Mouse (Mus musculus): ENCODE measurements at regions not wholly inside any gene's neighbourhood (a gene's known extent, or its start where the extent isn't known, plus 50 kb on each side); places are given as distances from the start of the nearest gene placed in this dataset.

- no peak for ATAC-seq (replicated peaks; ENCODE audit: extremely low read depth, insufficient read depth, low FRiP score)
- no peaks in the 10 kb centered on the region for H3K9me3 ChIP-seq (replicated peaks; ENCODE audit: control insufficient read depth, low read length)
- H3K4me1 ChIP-seq (ENCODE audit: control insufficient read depth, insufficient read depth, low read length) = no peaks in the 10 kb centered on the region
- no peak overlapping the region for H3K4me2 ChIP-seq (ENCODE audit: low read depth, low read length)
- no peak overlapping the region for H3K9ac ChIP-seq (ENCODE audit: low read length)
- no peaks in the 10 kb centered on the region for H3K36me3 ChIP-seq (ENCODE audit: control insufficient read depth, insufficient read depth)
- no peak overlapping the region for H3K27ac ChIP-seq (ENCODE audit: low read length)
- H3K4me3 ChIP-seq (ENCODE audit: low read length) = no peak overlapping the region
- WGBS = 74% methylated on average over 2 of the region's 2 CpGs
- H3K27me3 ChIP-seq (ENCODE audit: control insufficient read depth, insufficient read depth, low read length) = no peaks in the 10 kb centered on the region
Measured at GRCm38 (mm10) chr8:87417466-87417865, 54.9 kb downstream of the Cbln1 start.

DNA sequence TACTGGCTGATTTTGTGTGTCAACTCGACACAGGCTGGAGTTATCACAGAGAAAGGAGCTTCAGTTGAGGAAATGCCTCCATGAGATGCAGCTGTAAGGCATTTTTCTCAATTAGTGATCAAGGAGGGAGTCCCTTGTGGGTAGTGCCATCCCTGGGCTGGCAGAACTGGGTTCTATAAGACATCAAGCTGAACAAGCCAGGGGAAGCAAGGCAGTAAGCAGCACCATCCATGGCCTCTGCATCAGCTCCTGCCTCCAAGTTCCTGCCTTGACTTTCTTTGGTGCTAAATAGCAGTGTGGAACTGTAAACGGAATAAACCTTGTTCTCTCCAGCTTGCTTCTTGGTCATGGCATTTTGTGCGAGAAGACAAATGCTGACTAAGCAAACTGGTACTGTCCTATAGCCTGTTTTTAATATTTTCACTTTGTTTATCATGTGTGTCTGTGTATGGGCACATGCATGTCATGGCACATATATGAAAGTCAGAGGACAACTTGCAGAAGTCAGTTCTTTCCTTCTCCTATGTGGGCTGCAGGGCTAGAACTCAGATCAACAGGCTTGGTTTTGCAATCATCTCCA is 57.3 kb downstream of the Cbln1 start:
- H3K9me3 ChIP-seq (replicated peaks; ENCODE audit: control insufficient read depth, low read length) = no peaks in the 10 kb centered on the region
- 72% methylated on average over 3 of the region's 3 CpGs for WGBS

GRCm38 (mm10) chr8:87389016-87389415 is 83.4 kb downstream of the Cbln1 start:
- no peak for ATAC-seq (replicated peaks; ENCODE audit: extremely low read depth, insufficient read depth, low FRiP score)
- peaks cover 4% of the 10 kb centered on the region; the same call in 1 of the 2 replicates for H3K9me3 ChIP-seq (replicated peaks; ENCODE audit: control insufficient read depth, low read length)
- no peak overlapping the region for H3K9ac ChIP-seq (ENCODE audit: low read length)
- H3K4me3 ChIP-seq (ENCODE audit: low read length) = no peak overlapping the region
- no peaks in the 10 kb centered on the region for H3K36me3 ChIP-seq (ENCODE audit: control insufficient read depth, insufficient read depth)
- no peak overlapping the region for H3K27ac ChIP-seq (ENCODE audit: low read length)
- H3K4me2 ChIP-seq (ENCODE audit: low read depth, low read length) = no peak overlapping the region
- 72% methylated on average over 2 of the region's 2 CpGs for WGBS
- H3K4me1 ChIP-seq (ENCODE audit: control insufficient read depth, insufficient read depth, low read length) = no peaks in the 10 kb centered on the region
- H3K27me3 ChIP-seq (ENCODE audit: control insufficient read depth, insufficient read depth, low read length) = no peaks in the 10 kb centered on the region

More for the DNA sequence above, 57.3 kb downstream of the Cbln1 start:
- Histone ChIP-seq H3K4me1 (ENCODE audit: control insufficient read depth, insufficient read depth, low read length) (no peaks in the 10 kb centered on the region), H3K27me3 (ENCODE audit: control insufficient read depth, insufficient read depth, low read length) (no peaks in the 10 kb centered on the region), H3K9ac (ENCODE audit: low read length) (no peak overlapping the region), H3K4me2 (ENCODE audit: low read depth, low read length) (no peak overlapping the region), H3K36me3 (ENCODE audit: control insufficient read depth, insufficient read depth) (no peaks in the 10 kb centered on the region), H3K27ac (ENCODE audit: low read length) (no peak overlapping the region), H3K4me3 (ENCODE audit: low read length) (no peak overlapping the region)
- no peak for ATAC-seq (replicated peaks; ENCODE audit: extremely low read depth, insufficient read depth, low FRiP score)

GRCm38 (mm10) chr8:87383527-87384206 is 88.7 kb downstream of the Cbln1 start:
- no peaks in the 10 kb centered on the region for H3K4me1 ChIP-seq (ENCODE audit: control insufficient read depth, insufficient read depth, low read length)
- no peak overlapping the region for H3K4me2 ChIP-seq (ENCODE audit: low read depth, low read length)
- no peaks in the 10 kb centered on the region for H3K27me3 ChIP-seq (ENCODE audit: control insufficient read depth, insufficient read depth, low read length)
- no peak overlapping the region for H3K27ac ChIP-seq (ENCODE audit: low read length)
- WGBS = 65% methylated on average over 12 of the region's 12 CpGs
- ATAC-seq (replicated peaks; ENCODE audit: extremely low read depth, insufficient read depth, low FRiP score) = no peak
- H3K36me3 ChIP-seq (ENCODE audit: control insufficient read depth, insufficient read depth) = no peaks in the 10 kb centered on the region
- H3K4me3 ChIP-seq (ENCODE audit: low read length) = no peak overlapping the region
- no peak overlapping the region for H3K9ac ChIP-seq (ENCODE audit: low read length)
- no peaks in the 10 kb centered on the region for H3K9me3 ChIP-seq (replicated peaks; ENCODE audit: control insufficient read depth, low read length)

DNA sequence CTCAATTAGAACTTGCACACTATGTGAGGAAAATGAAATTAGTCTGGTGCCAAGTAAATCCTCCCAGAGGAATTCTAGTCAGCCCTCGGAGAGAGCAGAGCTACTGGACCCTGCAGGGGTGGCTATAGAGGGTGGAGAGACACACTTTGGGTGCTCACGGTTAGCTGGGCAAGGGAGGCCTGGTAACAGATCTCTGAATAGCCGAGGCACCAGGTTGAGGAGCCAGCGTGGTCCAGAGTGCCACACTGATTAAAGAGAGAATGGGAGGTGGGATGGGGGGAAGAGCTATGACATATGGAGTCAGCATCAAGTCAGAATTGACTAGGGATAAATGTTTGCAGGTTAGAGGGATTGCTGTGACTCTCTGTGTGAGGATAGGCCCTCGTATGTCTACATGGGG is 90.1 kb downstream of the Cbln1 start:
- H3K27me3 ChIP-seq (ENCODE audit: control insufficient read depth, insufficient read depth, low read length) = no peaks in the 10 kb centered on the region
- no peak for ATAC-seq (replicated peaks; ENCODE audit: extremely low read depth, insufficient read depth, low FRiP score)
- WGBS = 76% methylated on average over 5 of the region's 5 CpGs

DNA sequence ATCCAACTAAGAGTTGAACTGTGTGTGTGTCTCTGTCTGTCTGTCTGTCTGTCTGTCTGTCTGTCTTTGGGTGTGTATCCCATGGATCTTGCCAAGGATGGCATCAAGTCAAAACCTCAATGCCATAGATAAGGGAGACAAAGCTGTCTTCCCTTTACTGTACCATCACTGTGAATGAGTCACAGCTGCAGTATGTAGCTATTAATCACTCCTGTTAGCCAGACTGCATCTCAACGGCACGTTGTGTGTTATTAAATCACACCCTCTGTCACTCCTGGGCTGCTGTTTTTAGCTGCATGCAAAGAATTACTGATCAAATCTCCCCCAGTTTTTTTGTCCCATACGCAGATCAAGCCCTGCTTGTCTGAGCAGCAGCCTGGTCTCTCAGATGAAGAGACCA is 91.6 kb downstream of the Cbln1 start:
- no peaks in the 10 kb centered on the region for H3K36me3 ChIP-seq (ENCODE audit: control insufficient read depth, insufficient read depth)
- H3K27me3 ChIP-seq (ENCODE audit: control insufficient read depth, insufficient read depth, low read length) = no peaks in the 10 kb centered on the region
- no peak overlapping the region for H3K27ac ChIP-seq (ENCODE audit: low read length)
- ATAC-seq (replicated peaks; ENCODE audit: extremely low read depth, insufficient read depth, low FRiP score) = no peak
- no peaks in the 10 kb centered on the region for H3K4me1 ChIP-seq (ENCODE audit: control insufficient read depth, insufficient read depth, low read length)
- 58% methylated on average over 3 of the region's 3 CpGs for WGBS
- no peak overlapping the region for H3K4me2 ChIP-seq (ENCODE audit: low read depth, low read length)
- no peaks in the 10 kb centered on the region for H3K9me3 ChIP-seq (replicated peaks; ENCODE audit: control insufficient read depth, low read length)
- H3K9ac ChIP-seq (ENCODE audit: low read length) = no peak overlapping the region
- no peak overlapping the region for H3K4me3 ChIP-seq (ENCODE audit: low read length)

More for the DNA sequence above, 90.1 kb downstream of the Cbln1 start:
- no peak overlapping the region for H3K4me2 ChIP-seq (ENCODE audit: low read depth, low read length)
- no peaks in the 10 kb centered on the region for H3K4me1 ChIP-seq (ENCODE audit: control insufficient read depth, insufficient read depth, low read length)
- H3K36me3 ChIP-seq (ENCODE audit: control insufficient read depth, insufficient read depth) = no peaks in the 10 kb centered on the region
- H3K9me3 ChIP-seq (replicated peaks; ENCODE audit: control insufficient read depth, low read length) = no peaks in the 10 kb centered on the region
- H3K9ac ChIP-seq (ENCODE audit: low read length) = no peak overlapping the region
- H3K4me3 ChIP-seq (ENCODE audit: low read length) = no peak overlapping the region
- H3K27ac ChIP-seq (ENCODE audit: low read length) = no peak overlapping the region

DNA sequence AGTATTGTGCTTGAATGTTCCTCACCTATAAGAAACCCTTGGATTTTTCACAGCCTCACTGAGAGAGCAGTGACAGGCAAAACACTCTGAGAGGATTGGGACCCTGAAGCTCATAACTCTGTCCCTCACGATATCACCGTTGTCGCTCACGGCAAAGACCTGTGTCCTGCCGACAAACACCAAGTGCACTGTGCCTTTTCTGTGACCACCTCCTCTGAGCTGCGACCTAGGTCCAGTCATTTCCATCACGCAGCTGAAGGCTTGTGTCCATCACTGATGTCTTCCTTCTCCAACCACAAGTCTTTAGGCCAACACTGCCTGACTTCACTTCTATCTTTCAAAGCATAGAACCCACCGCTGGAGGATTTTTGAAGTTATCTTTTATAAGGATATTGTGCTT is 93.1 kb downstream of the Cbln1 start:
- Histone ChIP-seq H3K36me3 (ENCODE audit: control insufficient read depth, insufficient read depth) (no peaks in the 10 kb centered on the region), H3K27ac (ENCODE audit: low read length) (no peak overlapping the region), H3K27me3 (ENCODE audit: control insufficient read depth, insufficient read depth, low read length) (no peaks in the 10 kb centered on the region), H3K4me3 (ENCODE audit: low read length) (no peak overlapping the region), H3K9ac (ENCODE audit: low read length) (no peak overlapping the region), H3K4me2 (ENCODE audit: low read depth, low read length) (no peak overlapping the region), H3K4me1 (ENCODE audit: control insufficient read depth, insufficient read depth, low read length) (no peaks in the 10 kb centered on the region), H3K9me3 (replicated peaks; ENCODE audit: control insufficient read depth, low read length) (no peaks in the 10 kb centered on the region)
- ATAC-seq (replicated peaks; ENCODE audit: extremely low read depth, insufficient read depth, low FRiP score) = no peak
- 85% methylated on average over 8 of the region's 8 CpGs for WGBS

- no peak overlapping the region for H3K4me2 ChIP-seq (ENCODE audit: low read depth, low read length)
- H3K36me3 ChIP-seq (ENCODE audit: control insufficient read depth, insufficient read depth) = no peaks in the 10 kb centered on the region
- 66% methylated on average over 6 of the region's 6 CpGs for WGBS
- H3K9me3 ChIP-seq (replicated peaks; ENCODE audit: control insufficient read depth, low read length) = no peaks in the 10 kb centered on the region
- ATAC-seq (replicated peaks; ENCODE audit: extremely low read depth, insufficient read depth, low FRiP score) = no peak
- no peak overlapping the region for H3K4me3 ChIP-seq (ENCODE audit: low read length)
- no peak overlapping the region for H3K9ac ChIP-seq (ENCODE audit: low read length)
- H3K4me1 ChIP-seq (ENCODE audit: control insufficient read depth, insufficient read depth, low read length) = no peaks in the 10 kb centered on the region
- H3K27me3 ChIP-seq (ENCODE audit: control insufficient read depth, insufficient read depth, low read length) = no peaks in the 10 kb centered on the region
- no peak overlapping the region for H3K27ac ChIP-seq (ENCODE audit: low read length)
Measured at GRCm38 (mm10) chr8:87374044-87374443, 98.4 kb downstream of the Cbln1 start.

DNA sequence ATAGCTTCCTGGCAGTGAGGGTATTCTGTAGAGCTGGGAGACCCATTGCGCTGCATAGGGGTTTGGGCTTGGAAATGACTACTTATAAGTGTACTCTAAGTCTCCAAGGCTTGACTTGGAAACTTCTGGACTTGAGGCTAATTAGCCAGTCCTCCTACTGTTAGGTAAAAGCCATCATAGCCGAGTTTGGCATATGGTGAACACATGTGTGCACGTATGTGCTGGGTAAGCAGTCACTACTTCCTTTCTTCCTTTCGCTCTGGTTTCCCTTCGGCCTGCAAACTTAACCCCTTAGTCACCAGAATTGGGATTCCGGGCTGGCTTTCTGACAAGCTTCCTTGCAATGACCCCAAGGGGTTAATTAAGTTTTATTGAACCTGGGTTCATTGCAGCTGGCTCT is 98.9 kb downstream of the Cbln1 start:
- H3K27me3 ChIP-seq (ENCODE audit: control insufficient read depth, insufficient read depth, low read length) = no peaks in the 10 kb centered on the region
- no peaks in the 10 kb centered on the region for H3K36me3 ChIP-seq (ENCODE audit: control insufficient read depth, insufficient read depth)
- H3K9me3 ChIP-seq (replicated peaks; ENCODE audit: control insufficient read depth, low read length) = no peaks in the 10 kb centered on the region
- no peak overlapping the region for H3K27ac ChIP-seq (ENCODE audit: low read length)
- H3K4me2 ChIP-seq (ENCODE audit: low read depth, low read length) = no peak overlapping the region
- WGBS = 42% methylated on average over 6 of the region's 6 CpGs
- no peak overlapping the region for H3K4me3 ChIP-seq (ENCODE audit: low read length)
- no peak for ATAC-seq (replicated peaks; ENCODE audit: extremely low read depth, insufficient read depth, low FRiP score)
- no peaks in the 10 kb centered on the region for H3K4me1 ChIP-seq (ENCODE audit: control insufficient read depth, insufficient read depth, low read length)
- no peak overlapping the region for H3K9ac ChIP-seq (ENCODE audit: low read length)
